Mouse (Mus musculus) 3T3-L1 (cell line): Measurements from ENCODE around the gene Ubl7.

ENCODE experiments used
- DNase-seq: peaks from one replicate; pipeline ENCODE4 v3.0.0-alpha.2; 2015; ENCODE audit warnings: low read depth, low spot score

Gene Ubl7

DNA sequence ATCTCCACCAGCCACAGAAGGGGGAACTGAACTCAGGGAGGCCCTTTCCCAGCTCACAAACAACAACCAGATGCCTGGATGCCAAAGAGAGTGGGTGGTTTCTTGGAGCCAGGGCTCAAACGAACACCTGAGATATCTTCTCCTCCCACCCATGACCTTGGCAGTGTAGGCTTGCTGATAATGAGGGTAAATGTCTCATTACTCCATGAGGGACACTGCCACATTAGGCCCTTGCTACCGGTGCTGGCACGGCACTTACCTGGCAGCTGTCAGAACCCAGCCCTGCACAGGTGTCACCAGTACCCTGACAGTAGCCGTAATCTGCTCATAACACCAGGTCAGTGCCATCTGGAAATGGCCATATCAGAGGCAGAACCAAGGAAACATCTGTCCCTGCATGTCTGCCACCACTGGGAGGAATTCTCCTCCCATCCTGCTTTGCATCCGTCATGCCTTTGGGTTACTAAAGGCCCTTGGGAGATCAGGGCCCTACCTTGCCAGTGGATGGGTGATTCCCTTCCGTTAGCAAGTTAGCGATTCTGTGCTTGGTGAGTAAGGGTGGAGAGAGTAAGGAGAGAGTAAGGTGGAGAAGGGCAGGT, 37.7 kb downstream of the Ubl7 start:
- DNase-seq: no peak

DNA sequence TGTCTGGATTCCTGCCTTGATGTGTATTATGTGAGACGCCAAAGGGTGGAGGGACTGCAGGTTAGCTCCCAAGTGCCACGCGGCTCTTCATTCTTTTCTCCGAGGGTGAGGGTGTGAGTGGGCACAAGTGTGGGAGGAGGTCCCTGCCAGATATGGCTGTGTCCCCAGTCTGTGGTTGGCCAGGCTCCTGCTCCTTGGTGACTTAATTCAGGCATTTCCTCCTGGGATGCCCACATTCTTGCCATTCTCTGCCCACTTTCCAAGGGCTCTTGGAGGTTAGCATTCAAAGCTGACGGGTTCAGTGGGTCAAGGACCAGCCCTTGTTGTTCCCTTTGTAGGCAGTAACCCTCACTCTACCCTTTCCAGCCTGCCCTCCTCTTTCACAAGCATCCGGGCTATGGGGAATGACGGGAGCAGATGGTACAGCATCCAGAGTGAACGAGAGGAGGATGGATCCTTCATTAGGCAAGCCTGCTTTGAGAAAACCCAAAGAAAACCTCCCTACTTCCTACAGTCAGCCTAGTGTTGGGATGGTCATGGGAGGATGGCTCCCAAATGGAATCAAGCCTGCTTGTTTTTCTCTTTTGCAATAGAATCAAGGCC, 38.4 kb downstream of the Ubl7 start:
- no peak for DNase-seq

DNA sequence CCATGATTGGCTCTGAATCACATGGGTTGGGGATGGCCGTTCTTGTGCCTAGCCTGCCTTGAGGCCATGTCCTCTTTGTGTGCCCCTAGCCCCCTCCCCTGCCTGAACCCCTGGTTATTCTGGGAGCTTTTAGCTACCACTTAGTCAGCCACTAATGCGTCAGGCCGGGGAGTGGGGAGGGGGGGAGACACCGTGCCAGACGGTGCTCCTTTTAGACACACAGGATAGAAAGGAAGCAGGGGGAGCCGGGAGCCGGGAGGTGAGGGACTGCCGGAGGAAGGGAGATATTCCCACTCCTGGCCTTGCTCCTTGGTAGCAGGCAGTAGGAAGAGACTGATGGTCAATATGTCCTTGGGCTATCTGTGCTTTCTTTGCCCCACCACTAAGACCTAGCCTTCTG, 39.1 kb downstream of the Ubl7 start:
- DNase-seq: no peak

- no peak for DNase-seq
These were observed 39.7 kb downstream of the Ubl7 start for GRCm38 (mm10) chr9:57950519-57950918.

DNA sequence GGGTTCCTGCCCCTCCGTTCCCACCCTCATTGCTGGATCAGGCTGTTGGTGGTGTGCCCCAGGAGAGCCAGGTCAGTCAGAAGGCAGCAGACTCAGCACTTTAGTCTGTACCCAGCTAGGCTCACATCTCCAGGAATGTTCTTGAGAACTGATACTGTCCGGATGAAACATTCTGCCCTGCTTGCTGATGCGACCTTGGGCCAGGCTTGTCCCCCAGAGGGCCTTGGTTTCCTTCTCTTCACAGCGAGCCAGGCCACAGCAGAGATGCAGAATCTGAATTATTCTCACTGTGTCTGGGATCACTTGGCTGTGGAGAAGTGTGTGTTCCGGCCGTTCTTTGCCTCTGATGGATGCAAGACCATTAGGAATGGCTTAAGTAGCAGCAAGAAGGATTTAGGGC, 41.2 kb downstream of the Ubl7 start:
- DNase-seq: no peak

DNA sequence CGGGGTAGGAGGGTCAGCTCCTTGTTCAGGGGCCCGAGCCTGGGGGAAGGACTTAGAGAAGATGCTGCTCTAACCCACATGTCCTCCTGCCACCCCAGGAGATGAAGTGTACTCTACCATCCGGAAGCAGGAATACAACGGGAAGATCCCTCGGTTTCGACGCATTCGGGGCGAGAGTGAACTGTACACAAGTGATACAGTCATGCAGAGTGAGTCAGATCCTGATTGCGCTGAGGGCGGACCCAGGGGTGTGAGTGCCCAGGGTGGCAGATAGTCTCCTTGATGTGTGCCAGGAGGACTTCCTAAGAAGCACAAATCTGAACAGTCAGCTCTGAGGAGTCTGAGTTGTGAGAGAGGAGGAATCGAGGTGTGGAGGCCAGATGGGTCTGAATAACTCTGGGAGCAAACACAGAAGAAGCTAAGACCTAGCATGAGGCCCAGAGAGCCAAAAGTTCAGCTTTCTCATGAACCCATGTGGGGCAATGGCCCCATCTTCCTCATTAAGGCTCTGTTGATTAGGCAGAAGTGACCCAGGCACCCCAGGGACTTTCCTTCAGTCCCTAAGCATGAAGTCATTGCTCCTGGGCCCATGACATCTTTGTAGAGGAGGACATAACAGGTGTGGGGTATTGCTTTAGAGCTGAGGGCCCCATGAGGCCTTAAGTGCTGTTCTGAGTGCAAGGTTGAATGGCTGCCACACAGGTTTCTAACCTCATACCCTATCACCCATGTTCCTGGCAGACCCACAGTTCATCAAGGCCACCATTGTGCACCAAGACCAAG, 44.4 kb downstream of the Ubl7 start:
- DNase-seq: peak; percentile 45

- DNase-seq: no peak
These were observed 45.0 kb downstream of the Ubl7 start for GRCm38 (mm10) chr9:57955764-57956163.

DNA sequence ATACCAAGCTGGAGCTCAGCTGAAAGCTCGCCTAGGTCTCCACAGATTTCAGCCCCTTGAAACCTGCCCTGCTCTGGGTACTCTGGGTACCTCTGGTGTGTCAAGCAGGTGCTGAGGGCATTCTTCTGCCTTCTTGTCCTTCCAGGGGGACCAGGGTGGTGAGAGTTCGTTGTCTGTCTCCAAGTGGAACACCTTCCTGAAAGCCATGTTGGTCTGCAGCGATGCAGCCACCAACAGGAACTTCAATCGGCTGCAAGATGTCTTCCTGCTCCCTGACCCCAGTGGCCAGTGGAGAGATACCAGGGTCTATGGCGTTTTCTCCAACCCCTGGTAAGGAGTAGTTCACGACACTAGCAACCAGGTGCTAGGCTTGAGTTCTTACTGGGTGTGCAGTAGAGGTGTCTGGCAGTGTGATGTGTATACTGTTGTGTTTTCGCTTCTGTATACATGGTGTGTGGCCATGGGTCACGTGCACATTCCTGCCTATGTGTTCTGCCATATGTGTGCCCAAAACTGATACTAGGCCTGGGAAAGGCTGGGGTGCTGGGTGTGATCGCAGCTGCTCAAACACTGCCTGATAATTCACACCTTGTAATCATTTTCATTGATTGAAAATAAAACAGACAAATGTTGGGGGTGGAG, 45.5 kb downstream of the Ubl7 start:
- DNase-seq: no peak

DNA sequence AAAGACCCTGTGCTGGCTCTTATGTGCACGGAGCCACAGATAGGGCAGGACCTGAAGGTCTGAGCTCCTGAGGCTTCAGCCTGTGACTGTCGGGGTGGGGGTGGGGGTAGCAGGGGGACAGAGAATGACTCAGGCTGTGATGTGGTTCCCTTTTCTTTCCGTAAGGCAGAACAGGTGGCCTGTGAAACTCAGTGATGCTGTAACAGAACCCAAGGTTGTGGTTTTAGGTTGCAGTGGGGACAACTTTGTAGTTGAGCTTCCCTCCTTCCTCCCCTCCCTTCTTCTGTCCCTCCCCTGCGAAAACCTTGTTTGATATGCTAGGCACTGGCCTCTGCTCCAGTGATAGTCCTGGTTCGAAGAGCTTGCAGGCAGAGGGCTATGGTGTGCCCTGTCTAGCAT, 46.1 kb downstream of the Ubl7 start:
- no peak for DNase-seq

GRCm38 (mm10) chr9:57958615-57959014, 47.8 kb downstream of the Ubl7 start:
- no peak for DNase-seq

- no peak for DNase-seq
These were observed 48.6 kb downstream of the Ubl7 start for GRCm38 (mm10) chr9:57959399-57959798.

DNA sequence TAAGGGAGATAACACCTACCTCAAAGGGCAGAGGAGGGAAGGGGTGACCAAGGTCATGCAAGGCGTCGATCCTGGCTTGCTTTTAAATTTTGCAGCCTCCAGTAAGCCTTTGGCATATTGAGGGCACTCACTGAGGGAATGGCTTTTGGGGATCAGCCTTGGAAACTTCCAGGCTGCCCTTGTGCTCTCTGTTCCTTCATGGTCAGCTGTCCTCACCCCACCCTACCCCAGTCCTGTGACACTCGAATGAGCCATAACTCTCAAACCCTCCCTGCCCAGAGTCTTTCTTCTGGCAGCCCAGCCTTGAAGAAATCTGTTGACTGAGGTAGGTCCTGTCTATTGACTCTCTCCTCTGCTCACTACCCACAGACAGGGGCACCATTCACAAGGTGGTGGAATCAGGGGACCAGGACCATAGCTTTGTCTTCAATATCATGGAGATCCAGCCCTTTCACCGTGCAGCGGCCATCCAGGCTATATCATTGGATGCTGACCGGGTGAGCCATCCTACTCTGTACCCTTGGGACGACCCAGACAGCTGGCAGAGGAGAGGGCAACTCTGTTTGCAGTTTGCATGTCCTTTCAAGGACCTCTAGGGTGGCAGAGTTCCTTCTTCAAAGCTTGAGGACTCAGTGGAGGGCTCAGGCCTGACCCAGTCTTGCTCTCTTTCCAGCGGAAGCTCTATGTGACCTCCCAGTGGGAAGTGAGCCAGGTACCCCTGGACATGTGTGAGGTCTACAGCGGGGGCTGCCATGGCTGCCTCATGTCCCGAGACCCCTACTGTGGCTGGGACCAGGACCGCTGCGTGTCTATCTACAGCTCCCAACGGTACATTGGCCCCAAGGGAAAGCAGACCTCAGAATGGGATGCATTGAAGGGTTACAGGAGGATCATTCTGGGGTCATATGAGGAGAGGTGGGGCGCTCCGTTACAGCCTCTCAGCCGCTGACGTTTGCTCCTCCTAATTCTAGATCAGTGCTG, 49.4 kb downstream of the Ubl7 start:
- DNase-seq: no peak

- no peak for DNase-seq
These were observed 50.4 kb downstream of the Ubl7 start for GRCm38 (mm10) chr9:57961226-57961625.

DNA sequence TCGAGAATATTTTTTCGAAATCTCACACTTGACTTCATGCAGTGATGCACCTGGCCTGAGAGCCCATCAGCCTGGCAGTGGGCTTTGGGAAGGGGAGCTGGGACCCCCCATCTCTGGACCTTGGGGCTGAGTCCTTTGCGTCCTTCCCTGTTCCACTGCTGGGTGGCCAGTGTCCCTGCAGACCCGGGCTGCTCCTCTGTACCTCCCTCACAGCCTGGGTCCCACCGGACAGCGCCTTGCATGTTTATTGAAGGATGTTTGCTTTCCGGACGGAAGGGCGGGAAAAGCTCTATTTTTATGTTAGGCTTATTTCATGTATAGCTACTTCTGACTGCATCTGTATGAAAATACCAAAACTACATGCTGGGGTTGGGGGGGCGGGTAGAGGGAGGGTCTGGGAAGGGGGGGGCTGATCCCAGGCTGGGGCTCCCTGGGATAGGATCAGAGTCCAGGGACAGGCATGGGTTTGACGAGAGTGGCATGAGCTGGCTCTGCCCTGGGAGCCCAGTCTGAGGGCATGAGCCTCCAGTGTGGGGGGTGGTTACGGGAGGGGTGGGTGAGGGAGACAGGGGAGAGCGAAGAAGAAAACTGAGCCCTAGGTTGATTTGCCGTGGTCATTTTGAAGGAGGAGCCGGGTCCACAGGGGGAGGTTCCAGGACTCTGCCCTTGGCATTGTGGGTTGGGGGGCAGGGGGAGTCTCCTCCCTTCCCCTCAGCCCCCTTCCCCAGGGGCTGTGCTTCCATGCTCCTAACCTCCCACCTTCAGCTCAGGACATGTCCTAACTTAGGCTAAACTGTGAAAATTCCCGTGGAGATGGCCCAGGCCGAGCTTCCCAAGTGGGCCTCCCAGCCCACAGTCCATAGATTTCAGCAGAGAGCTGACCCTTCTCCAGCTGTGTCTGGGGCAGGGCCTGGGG, 51.3 kb downstream of the Ubl7 start:
- no peak for DNase-seq

GRCm38 (mm10) chr9:57963249-57963997, 52.6 kb downstream of the Ubl7 start:
- DNase-seq: no peak

DNA sequence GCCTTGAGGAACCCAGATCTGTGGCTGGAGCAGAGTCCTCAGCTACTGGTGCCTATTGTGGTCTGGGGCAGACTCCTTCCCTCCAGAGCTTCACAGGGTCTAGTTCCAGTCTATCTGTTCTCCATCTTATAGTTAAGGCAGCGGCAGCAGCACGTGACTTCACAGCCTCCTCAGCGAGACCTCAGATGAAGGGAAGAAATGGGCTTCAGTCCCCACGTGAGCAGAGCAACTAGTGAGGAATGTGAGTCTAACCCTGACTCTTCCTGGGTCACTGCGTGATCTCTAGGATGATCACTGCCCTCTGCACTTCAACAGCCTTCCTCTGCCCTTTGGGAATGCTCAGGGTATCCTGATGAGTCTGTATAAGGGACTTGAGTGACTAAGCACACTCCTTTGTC, 53.2 kb downstream of the Ubl7 start:
- no peak for DNase-seq

- no peak for DNase-seq
These were observed 53.9 kb downstream of the Ubl7 start for GRCm38 (mm10) chr9:57964528-57965250.

- no peak for DNase-seq
These were observed 54.8 kb downstream of the Ubl7 start for GRCm38 (mm10) chr9:57965281-57966185.
